Mouse (Mus musculus) lung, postnatal 0 days (tissue): Measurements from ENCODE around the gene Ptpra. TPM values are rescaled to one million over a fixed set of nuclear protein-coding genes. Genes with fewer than 3 reads are reported as not detected.
"Not testable (repeated sequence)": the region's sequence is repeated elsewhere in the genome, so short reads cannot be mapped to it uniquely, and the experiment has no call there.

Experiments
- ATAC-seq: fragments of 200-750 bp; cut with Nextera tagmentation; 2 replicates; pipeline ENCODE4 v1.8.0; 2017; ENCODE audit warnings: moderate library complexity
- DNase-seq: peaks from one replicate; pipeline ENCODE4 v3.0.0-alpha.2; 2016; ENCODE audit warnings: low spot score
- H3K27ac ChIP-seq: fragments of 300-500 bp; sonication (generic); 2 replicates; pipeline ENCODE4 v1.5.1; 2014; ENCODE audit warnings: antibody characterized with exemption, mild to moderate bottlenecking, low read length, mixed read lengths
- H3K27me3 ChIP-seq: fragments of 300-500 bp; sonication (generic); replicated peaks from 2 replicates; pipeline ENCODE4 v1.6.1; 2014; ENCODE audit warnings: low read length, mixed read lengths; ENCODE audit not compliant: insufficient read depth
- H3K36me3 ChIP-seq: fragments of 300-500 bp; sonication (generic); 2 replicates; pipeline ENCODE4 v1.6.1; 2014; ENCODE audit warnings: low read length, mixed read lengths; ENCODE audit not compliant: insufficient read depth
- H3K4me1 ChIP-seq: fragments of 300-500 bp; sonication (generic); 2 replicates; pipeline ENCODE4 v1.6.1; 2014; ENCODE audit warnings: antibody characterized with exemption, low read depth, low read length, mixed read lengths; ENCODE audit not compliant: insufficient read depth
- H3K4me2 ChIP-seq: fragments of 300-500 bp; sonication (generic); replicated peaks from 2 replicates; pipeline ENCODE4 v1.6.1; 2014; ENCODE audit warnings: low read depth, mild to moderate bottlenecking, low read length, moderate library complexity, mixed read lengths
- H3K4me3 ChIP-seq: fragments of 300-500 bp; sonication (generic); 2 replicates; pipeline ENCODE4 v1.5.1; 2014; ENCODE audit warnings: low read depth, low read length
- H3K9ac ChIP-seq: fragments of 300-500 bp; sonication (generic); replicated peaks from 2 replicates; pipeline ENCODE4 v1.6.1; 2014; ENCODE audit warnings: low read depth, mild to moderate bottlenecking
- H3K9me3 ChIP-seq: fragments of 300-500 bp; sonication (generic); 2 replicates; pipeline ENCODE4 v1.6.1; 2016; ENCODE audit warnings: low read length, mixed read lengths
- CTCF ChIP-seq: IDR thresholded peaks from 2 replicates; pipeline ENCODE4 v1.5.1; 2016; ENCODE audit warnings: antibody characterized with exemption, mild to moderate bottlenecking
- EP300 ChIP-seq: IDR thresholded peaks from 2 replicates; pipeline ENCODE4 v1.6.1; 2016; ENCODE audit warnings: antibody characterized with exemption, mild to moderate bottlenecking, control low read depth
- WGBS: fragments of 180-500 bp; shearing (Covaris S2); extraction: QIAGEN DNeasy Blood & Tissue Kit; methylation state at CpG from one replicate; pipeline ENCODE4 v1.1.7; 2014; 5-methylcytosine and 5-hydroxymethylcytosine counted together
- polyA plus RNA-seq: library from polyadenylated mRNA; unstranded; fragments of >200 nt; fragmentation: Nextera tagmentation; extraction: Ambion mirVana; gene quantifications from 2 replicates; pipeline ENCODE4 v1.2.1, GENCODE M21; 2015

Gene Ptpra
- polyA plus RNA-seq, 1 experiment from 2014 or later = 46.1 TPM

DNA sequence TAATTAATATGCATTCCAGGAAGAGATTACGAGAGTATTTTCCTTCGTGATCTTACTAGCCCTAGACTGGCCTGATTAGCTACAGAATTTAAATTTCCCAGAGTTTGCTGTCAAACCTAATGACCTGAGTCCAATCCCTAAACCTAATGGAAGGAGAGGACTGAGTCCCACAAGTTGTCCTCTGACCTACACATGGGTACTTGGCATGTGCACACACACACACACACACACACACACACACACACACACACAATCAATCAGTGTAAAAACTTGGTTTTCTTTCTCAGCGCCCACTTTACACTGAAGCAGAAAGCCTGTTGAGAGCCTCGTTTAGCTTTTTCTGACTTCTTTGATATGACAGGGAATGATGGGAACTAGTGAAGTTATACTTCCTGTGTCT is 41.1 kb downstream of the Ptpra start:
- Histone ChIP-seq H3K4me1 (no peaks in the 10 kb centered on the region), H3K9ac (no peak overlapping the region), H3K36me3 (no peaks in the 10 kb centered on the region), H3K27ac (no peak overlapping the region), H3K4me2 (no peak overlapping the region), H3K4me3 (no peak overlapping the region), H3K27me3 (no peaks in the 10 kb centered on the region), H3K9me3 (no peaks in the 10 kb centered on the region)
- WGBS = 77% methylated on average over 4 of the region's 4 CpGs
- no peak for TF ChIP-seq EP300
- no peak for TF ChIP-seq CTCF
- ATAC-seq (no peak), DNase-seq (no peak)

GRCm38 (mm10) chr2:130491587-130491986 is 41.5 kb downstream of the Ptpra start:
- H3K27ac ChIP-seq = no peak overlapping the region
- no peak overlapping the region for H3K4me3 ChIP-seq
- no peak overlapping the region for H3K4me2 ChIP-seq
- H3K9ac ChIP-seq = no peak overlapping the region
- no peaks in the 10 kb centered on the region for H3K36me3 ChIP-seq
- ATAC-seq (no peak), DNase-seq (peak; percentile 9)
- TF ChIP-seq EP300 (no peak), CTCF (no peak)
- no peaks in the 10 kb centered on the region for H3K4me1 ChIP-seq
- no peaks in the 10 kb centered on the region for H3K9me3 ChIP-seq
- H3K27me3 ChIP-seq = no peaks in the 10 kb centered on the region
- WGBS = 39% methylated on average over 7 of the region's 7 CpGs

DNA sequence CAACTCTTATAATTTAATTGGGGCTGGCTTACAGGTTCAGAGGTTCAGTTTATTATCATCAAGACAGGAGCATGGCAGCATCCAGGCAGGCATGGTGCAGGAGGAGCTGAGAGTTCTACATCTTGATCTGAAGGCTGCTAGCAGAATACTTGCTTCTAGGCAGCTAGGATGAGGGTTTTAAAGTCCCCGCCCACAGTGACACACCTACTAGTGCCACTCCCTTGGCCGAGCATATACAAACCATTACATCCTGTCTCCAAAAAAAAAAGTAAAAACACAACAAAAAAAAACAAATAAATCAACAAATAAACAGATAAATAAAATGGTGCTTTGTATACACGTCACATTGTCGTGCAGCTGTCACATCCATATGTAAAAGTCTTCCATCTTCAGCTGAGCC is 45.0 kb downstream of the Ptpra start:
- H3K4me2 ChIP-seq, H3K4me1 ChIP-seq, H3K9ac ChIP-seq, H3K36me3 ChIP-seq, ATAC-seq, H3K27ac ChIP-seq, DNase-seq, H3K27me3 ChIP-seq, H3K9me3 ChIP-seq, H3K4me3 ChIP-seq: not testable (repeated sequence)
- WGBS = 87% methylated on average over 4 of the region's 4 CpGs

- H3K9me3 ChIP-seq = no peaks in the 10 kb centered on the region
- no peaks in the 10 kb centered on the region for H3K36me3 ChIP-seq
- TF ChIP-seq EP300 = no peak
- TF ChIP-seq CTCF = no peak
- H3K4me1 ChIP-seq = no peaks in the 10 kb centered on the region
- DNase-seq (no peak), ATAC-seq (no peak)
- H3K27me3 ChIP-seq = no peaks in the 10 kb centered on the region
- no peak overlapping the region for H3K4me2 ChIP-seq
- no peak overlapping the region for H3K27ac ChIP-seq
- WGBS = 54% methylated on average over 6 of the region's 6 CpGs
- no peak overlapping the region for H3K9ac ChIP-seq
- H3K4me3 ChIP-seq = no peak overlapping the region
Measured at GRCm38 (mm10) chr2:130496037-130496436, 46.0 kb downstream of the Ptpra start.

DNA sequence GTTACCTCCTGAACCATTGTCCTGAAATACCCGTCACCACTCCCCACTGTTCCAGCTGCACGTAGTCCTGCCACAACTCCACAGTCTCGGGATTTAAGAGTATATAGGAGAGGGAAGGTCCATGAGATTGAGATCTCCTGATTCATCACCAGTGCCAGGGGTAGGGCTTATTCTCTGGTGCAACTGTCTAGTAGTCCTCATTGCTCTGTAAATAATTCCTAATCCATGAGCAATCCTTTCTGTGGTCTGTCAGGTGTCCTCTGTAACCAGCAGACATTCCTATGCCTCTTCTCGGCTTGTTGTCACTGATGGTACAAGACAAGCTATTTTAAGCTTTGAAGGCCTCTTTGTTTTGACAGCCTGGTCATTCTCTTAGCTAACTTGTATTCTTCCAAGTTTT is 46.9 kb downstream of the Ptpra start:
- no peak for TF ChIP-seq EP300
- TF ChIP-seq CTCF = no peak
- ATAC-seq = no peak
- Histone ChIP-seq H3K9me3 (no peaks in the 10 kb centered on the region), H3K4me1 (no peaks in the 10 kb centered on the region), H3K36me3 (no peaks in the 10 kb centered on the region), H3K27ac (no peak overlapping the region), H3K27me3 (no peaks in the 10 kb centered on the region), H3K9ac (no peak overlapping the region), H3K4me2 (no peak overlapping the region), H3K4me3 (no peak overlapping the region)
- 67% methylated on average over 4 of the region's 4 CpGs for WGBS
- DNase-seq = no peak

DNA sequence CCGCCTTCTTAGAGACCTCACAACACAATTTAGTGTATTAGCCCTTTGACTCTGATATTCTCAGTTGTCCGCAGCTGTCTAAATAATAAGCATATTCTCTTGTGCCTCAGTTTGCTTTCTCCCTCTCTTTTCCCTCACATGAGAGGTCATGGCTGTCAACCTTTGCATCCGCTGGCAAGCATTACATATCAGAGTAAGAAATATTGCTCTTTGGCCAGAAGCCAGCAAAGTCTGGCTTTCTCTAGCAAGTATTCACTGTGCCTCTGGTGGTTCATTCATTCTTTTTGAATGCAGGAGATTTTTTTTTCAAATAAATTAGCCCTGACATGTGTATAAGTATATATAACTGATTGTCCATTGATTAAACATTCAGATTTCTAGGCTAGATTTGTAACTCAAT is 49.5 kb downstream of the Ptpra start:
- no peak overlapping the region for H3K4me2 ChIP-seq
- no peak for TF ChIP-seq CTCF
- TF ChIP-seq EP300 = no peak

DNA sequence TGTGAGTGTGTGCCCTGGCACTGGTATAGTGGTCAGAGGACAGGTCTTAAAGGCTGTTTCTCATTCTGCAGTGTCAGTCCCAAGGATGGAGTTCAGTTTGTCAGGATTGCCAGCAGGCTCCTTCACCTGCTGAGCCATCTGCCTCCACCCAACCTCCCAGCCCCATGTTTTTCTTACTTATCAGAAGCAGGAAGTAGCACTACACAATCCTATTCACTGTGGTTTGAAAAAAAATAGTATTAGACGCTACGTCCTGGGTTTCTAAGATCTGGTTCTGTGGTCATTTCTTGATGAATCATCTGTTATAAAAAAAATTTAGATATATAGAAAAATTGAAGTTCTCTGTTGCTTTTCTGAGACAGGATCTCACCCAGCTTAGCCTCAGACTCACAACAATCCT is 51.5 kb downstream of the Ptpra start:
- Histone ChIP-seq H3K4me1 (no peaks in the 10 kb centered on the region), H3K36me3 (no peaks in the 10 kb centered on the region), H3K9ac (no peak overlapping the region), H3K4me3 (no peak overlapping the region), H3K4me2 (no peak overlapping the region), H3K27ac (no peak overlapping the region), H3K27me3 (no peaks in the 10 kb centered on the region), H3K9me3 (no peaks in the 10 kb centered on the region)
- no peak for TF ChIP-seq EP300
- no peak for TF ChIP-seq CTCF
- no peak for DNase-seq
- no peak for ATAC-seq
- WGBS = 57% methylated on average over 2 of the region's 2 CpGs

More for the DNA sequence above, 49.5 kb downstream of the Ptpra start:
- 55% methylated on average over 3 of the region's 3 CpGs for whole genome bisulfite sequencing
- Histone ChIP-seq H3K9ac (no peak overlapping the region), H3K4me3 (no peak overlapping the region), H3K9me3 (no peaks in the 10 kb centered on the region), H3K4me1 (no peaks in the 10 kb centered on the region), H3K27me3 (no peaks in the 10 kb centered on the region), H3K27ac (no peak overlapping the region), H3K36me3 (no peaks in the 10 kb centered on the region)
- no peak for ATAC-seq
- peak; percentile 21 for DNase-seq

DNA sequence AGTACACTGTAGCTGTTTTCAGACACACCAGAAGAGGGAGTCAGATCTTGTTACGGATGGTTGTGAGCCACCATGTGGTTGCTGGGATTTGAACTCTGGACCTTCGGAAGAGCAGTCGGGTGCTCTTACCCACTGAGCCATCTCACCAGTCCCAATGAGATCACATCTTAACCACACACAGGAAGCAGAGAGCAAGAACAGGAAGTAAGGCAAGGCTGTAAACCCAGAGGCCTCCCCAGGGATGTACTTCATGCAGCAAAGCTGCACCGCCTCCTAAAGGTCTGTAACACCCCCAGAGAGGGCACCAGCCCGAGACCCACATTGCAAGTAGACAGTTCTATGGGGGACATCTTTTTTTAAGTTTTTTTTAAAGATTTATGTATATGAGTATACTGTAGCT is 61.5 kb downstream of the Ptpra start:
- H3K4me2 ChIP-seq, H3K4me1 ChIP-seq, H3K36me3 ChIP-seq, H3K27me3 ChIP-seq, H3K9ac ChIP-seq, H3K9me3 ChIP-seq, H3K27ac ChIP-seq, DNase-seq, H3K4me3 ChIP-seq, ATAC-seq: not testable (repeated sequence)
- 99% methylated on average over 4 of the region's 5 CpGs for WGBS
